Mouse (Mus musculus) liver, embryonic 14.5 days (tissue): ENCODE results near the gene Dpf3.

Experiments
- CTCF ChIP-seq: IDR thresholded peaks from 2 replicates; pipeline ENCODE4 v1.5.1; 2016; ENCODE audit warnings: antibody characterized with exemption, low read depth, control low read depth
- EP300 ChIP-seq: IDR thresholded peaks from 2 replicates; pipeline ENCODE4 v1.6.1; 2016; ENCODE audit warnings: antibody characterized with exemption, low read depth

- TF ChIP-seq EP300 (no peak), CTCF (no peak)
These were observed 46.7 kb upstream of the Dpf3 start for GRCm38 (mm10) chr12:83534190-83534589.
